Mouse (Mus musculus) midbrain, postnatal 0 days (tissue): ENCODE measurements around the gene Myo7a. TPM values are rescaled to one million over a fixed set of nuclear protein-coding genes. Genes with fewer than 3 reads are reported as not detected.

ENCODE experiments used
- ATAC-seq: fragments of 200-750 bp; cut with Nextera tagmentation; 2 replicates; pipeline ENCODE4 v1.8.0; 2017; ENCODE audit warnings: moderate number of reproducible peaks, mild to moderate bottlenecking, moderate TSS enrichment, moderate library complexity; ENCODE audit not compliant: low FRiP score
- DNase-seq: peaks from one replicate; pipeline ENCODE4 v3.0.0-alpha.2; 2015; ENCODE audit warnings: low spot score
- H3K27ac ChIP-seq: fragments of 300-500 bp; sonication (generic); 2 replicates; pipeline ENCODE4 v1.5.1; 2014; ENCODE audit warnings: low read depth, mild to moderate bottlenecking, low read length, mixed read lengths
- H3K27me3 ChIP-seq: fragments of 300-500 bp; sonication (generic); 2 replicates; pipeline ENCODE4 v1.6.1; 2014; ENCODE audit warnings: low read length, control low read depth, mixed read lengths; ENCODE audit not compliant: insufficient read depth
- H3K36me3 ChIP-seq: fragments of 300-500 bp; sonication (generic); 2 replicates; pipeline ENCODE4 v1.6.1; 2014; ENCODE audit warnings: low read length, control low read depth, mixed read lengths; ENCODE audit not compliant: insufficient read depth
- H3K4me1 ChIP-seq: fragments of 300-500 bp; sonication (generic); 2 replicates; pipeline ENCODE4 v1.6.1; 2014; ENCODE audit warnings: mild to moderate bottlenecking, control low read depth, antibody characterized with exemption, low read length, mixed read lengths; ENCODE audit not compliant: insufficient read depth
- H3K4me2 ChIP-seq: fragments of 300-500 bp; sonication (generic); 2 replicates; pipeline ENCODE4 v1.6.1; 2014; ENCODE audit warnings: low read depth, mild to moderate bottlenecking, low read length, mixed read lengths; ENCODE audit not compliant: poor library complexity, severe bottlenecking
- H3K4me3 ChIP-seq: fragments of 300-500 bp; sonication (generic); 2 replicates; pipeline ENCODE4 v1.5.1; 2014; ENCODE audit warnings: low read depth, mild to moderate bottlenecking, low read length, moderate library complexity
- H3K9ac ChIP-seq: fragments of 300-500 bp; sonication (generic); replicated peaks from 2 replicates; pipeline ENCODE4 v1.6.1; 2014; ENCODE audit warnings: mild to moderate bottlenecking, low read length, moderate library complexity, mixed read lengths; ENCODE audit not compliant: poor library complexity, severe bottlenecking
- H3K9me3 ChIP-seq: fragments of 300-500 bp; sonication (generic); 2 replicates; pipeline ENCODE4 v1.6.1; 2016; ENCODE audit warnings: low read length, control low read depth
- CTCF ChIP-seq: IDR thresholded peaks from 2 replicates; pipeline ENCODE4 v1.5.1; 2016; ENCODE audit warnings: antibody characterized with exemption, mild to moderate bottlenecking
- WGBS: fragments of 180-500 bp; shearing (Covaris S2); extraction: QIAGEN DNeasy Blood & Tissue Kit; methylation state at CpG from one replicate; pipeline ENCODE4 v1.1.7; 2014; 5-methylcytosine and 5-hydroxymethylcytosine counted together
- polyA plus RNA-seq: library from polyadenylated mRNA; unstranded; fragments of >200 nt; fragmentation: Nextera tagmentation; extraction: Ambion mirVana; gene quantifications from 2 replicates; pipeline ENCODE4 v1.2.1, GENCODE M21; 2015
- total RNA-seq: library from RNA; depleted of rRNA; stranded (reverse); fragments of >200 nt; gene quantifications from 2 replicates; pipeline ENCODE4 v1.2.3, GENCODE M21; 2014; rRNA removed

Myo7a gene
- total and polyA plus RNA-seq, 2 experiments from 2014 or later: 14.6 to 74.3 TPM

GRCm38 (mm10) chr7:98002617-98003016 lies 116.7 kb downstream of the Myo7a start:
- H3K27me3 ChIP-seq: no peaks in the 10 kb centered on the region
- no peak overlapping the region for H3K27ac ChIP-seq
- DNase-seq (no peak), ATAC-seq (no peak)
- no peaks in the 10 kb centered on the region for H3K4me1 ChIP-seq
- 86% methylated on average over 7 of the region's 7 CpGs for WGBS
- no peak overlapping the region for H3K4me2 ChIP-seq
- H3K9ac ChIP-seq: no peak overlapping the region
- no peaks in the 10 kb centered on the region for H3K9me3 ChIP-seq
- H3K36me3 ChIP-seq: no peaks in the 10 kb centered on the region
- H3K4me3 ChIP-seq: no peak overlapping the region
- TF ChIP-seq CTCF: no peak

Other genes with a start within 250 kb of the Myo7a start
- 0.71 TPM in 1 of 2 replicates, not detected in the other for gene Gdpd4, start 199.6 kb downstream of the Myo7a start, total RNA-seq
- gene Gdpd4, start 199.6 kb downstream of the Myo7a start, polyA plus RNA-seq: not detected in 2 replicates
- gene Omp, start 26.0 kb upstream of the Myo7a start, total RNA-seq: 0.55 and 0.57 TPM in 2 replicates
- 0.22 and 0.46 TPM in 2 replicates for gene Omp, start 26.0 kb upstream of the Myo7a start, polyA plus RNA-seq
- gene Capn5, start 58.8 kb upstream of the Myo7a start, total RNA-seq: 40.0 and 51.9 TPM in 2 replicates
- gene Capn5, start 58.8 kb upstream of the Myo7a start, polyA plus RNA-seq: 20.7 and 20.9 TPM in 2 replicates
- gene B3gnt6, start 80.0 kb upstream of the Myo7a start, total RNA-seq: 1.5 and 2.0 TPM in 2 replicates
- gene B3gnt6, start 80.0 kb upstream of the Myo7a start, polyA plus RNA-seq: 1.3 TPM in 2 replicates
- gene Acer3, start 201.7 kb upstream of the Myo7a start, total RNA-seq: 12.0 and 15.5 TPM in 2 replicates
- gene Acer3, start 201.7 kb upstream of the Myo7a start, polyA plus RNA-seq: 19.4 and 19.8 TPM in 2 replicates
- 30.7 and 32.1 TPM in 2 replicates for gene Tsku, start 241.8 kb upstream of the Myo7a start, total RNA-seq
- gene Tsku, start 241.8 kb upstream of the Myo7a start, polyA plus RNA-seq: 6.1 and 7.0 TPM in 2 replicates